Comparison of ENCODE assay signal across 8 mouse cellular contexts in the genomic region with DNA sequence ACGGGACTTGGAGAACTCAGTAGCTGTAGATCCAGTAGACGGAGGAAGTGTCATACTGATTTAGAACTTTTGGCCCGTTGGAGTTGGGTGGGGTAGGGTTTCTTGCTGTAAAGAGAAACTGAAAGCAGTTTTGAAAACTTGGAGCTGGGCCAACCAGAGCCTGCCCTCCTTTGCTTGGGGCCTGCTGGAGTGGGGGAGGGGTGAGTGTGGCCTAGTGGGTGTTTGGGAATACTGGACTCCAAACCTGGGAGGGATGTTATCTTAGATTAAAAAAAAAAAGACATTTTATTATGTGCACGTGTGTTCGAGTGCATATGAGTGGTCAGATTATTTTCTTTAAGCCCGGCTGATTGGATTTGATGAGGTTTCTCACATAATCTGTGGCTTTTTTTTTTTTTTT. TPM values are rescaled to one million over a fixed set of nuclear protein-coding genes. Genes with fewer than 3 reads are reported as not detected.
DNase-seq lines count a peak whose midpoint lies in the region; ATAC-seq and TF ChIP-seq lines count a peak whose summit lies in the region.

No protein-coding gene starts in this region.

- intact Hi-C loops in left cerebral cortex, postnatal 4 days (cut with DNase I) = loop anchor here (5.0 kb wide), 1 partner anchor 73 kb away; no protein-coding TSS in a partner anchor

- peaks cover 19% of the 10 kb centered on the region; the same call in 1 of the 2 replicates for H3K4me1 ChIP-seq in forebrain, postnatal 0 days (ENCODE audit: insufficient read depth)
- peaks cover 29% of the 10 kb centered on the region for H3K4me1 ChIP-seq in hindbrain, embryonic 14.5 days (replicated peaks; ENCODE audit: control insufficient read depth, insufficient read depth, low read length)
- H3K4me1 ChIP-seq in midbrain, embryonic 13.5 days (replicated peaks) = peaks cover 33% of the 10 kb centered on the region
- peaks cover 17% of the 10 kb centered on the region for H3K4me1 ChIP-seq in stomach, embryonic 14.5 days (ENCODE audit: control insufficient read depth, insufficient read depth, low read length)

- ATAC-seq in forebrain, postnatal 0 days = no peak
- no peak for ATAC-seq in hindbrain, embryonic 14.5 days (ENCODE audit: low FRiP score)
- no peak for ATAC-seq in midbrain, embryonic 13.5 days
- ATAC-seq in stomach, embryonic 14.5 days (ENCODE audit: insufficient number of reproducible peaks, insufficient read depth, low FRiP score, low read depth) = no peak

- H3K9me3 ChIP-seq in forebrain, postnatal 0 days (ENCODE audit: low read length) = no peaks in the 10 kb centered on the region
- no peaks in the 10 kb centered on the region for H3K9me3 ChIP-seq in hindbrain, embryonic 14.5 days (ENCODE audit: control insufficient read depth, low read length)
- H3K9me3 ChIP-seq in midbrain, embryonic 13.5 days = no peaks in the 10 kb centered on the region
- H3K9me3 ChIP-seq in stomach, embryonic 14.5 days (ENCODE audit: control insufficient read depth, low read depth, low read length) = no peaks in the 10 kb centered on the region

- H3K4me2 ChIP-seq in forebrain, postnatal 0 days (ENCODE audit: low read depth) = no peak overlapping the region
- H3K4me2 ChIP-seq in hindbrain, embryonic 14.5 days (replicated peaks) = peak overlapping the region; percentile 28
- peak overlapping the region; percentile 26; the same call in 1 of the 2 replicates for H3K4me2 ChIP-seq in midbrain, embryonic 13.5 days (replicated peaks)
- peak overlapping the region; percentile 26 for H3K4me2 ChIP-seq in stomach, embryonic 14.5 days (replicated peaks; ENCODE audit: low read depth, low read length)

- TF ChIP-seq POLR2A in brain, embryonic 14.5 days (IDR thresholded peaks at IDR 0.05; ENCODE audit: borderline replicate concordance, extremely low read depth, insufficient read depth, insufficient read length, poor library complexity, severe bottlenecking) = no peak

- H3K4me3 ChIP-seq in forebrain, postnatal 0 days (ENCODE audit: low read depth, low read length) = no peak overlapping the region
- H3K4me3 ChIP-seq in hindbrain, embryonic 14.5 days (replicated peaks; ENCODE audit: low read length) = no peak overlapping the region
- H3K4me3 ChIP-seq in midbrain, embryonic 13.5 days (replicated peaks) = no peak overlapping the region
- H3K4me3 ChIP-seq in stomach, embryonic 14.5 days (ENCODE audit: low read depth, low read length) = no peak overlapping the region

- 29% methylated on average over 6 of the region's 6 CpGs for WGBS in forebrain, postnatal 0 days
- 50% methylated on average over 6 of the region's 6 CpGs for WGBS in hindbrain, embryonic 14.5 days
- WGBS in midbrain, embryonic 13.5 days = 42% methylated on average over 6 of the region's 6 CpGs
- WGBS in stomach, embryonic 14.5 days = 24% methylated on average over 6 of the region's 6 CpGs

- no peak overlapping the region for H3K9ac ChIP-seq in forebrain, postnatal 0 days
- no peak overlapping the region for H3K9ac ChIP-seq in hindbrain, embryonic 14.5 days
- H3K9ac ChIP-seq in midbrain, embryonic 13.5 days (replicated peaks) = no peak overlapping the region
- H3K9ac ChIP-seq in stomach, embryonic 14.5 days (replicated peaks; ENCODE audit: low read depth, low read length) = no peak overlapping the region

- peak; percentile 52 for DNase-seq in layer of hippocampus, adult 11-12 months (ENCODE audit: low spot score)
- DNase-seq in layer of hippocampus, adult 9-10 months (ENCODE audit: low spot score) = no peak
- DNase-seq in brain, embryonic 14.5 days (ENCODE audit: low read depth) = peak; percentile 80
- DNase-seq in forebrain, postnatal 0 days = peak; percentile 37
- peak; percentile 44 for DNase-seq in hindbrain, embryonic 14.5 days (ENCODE audit: low spot score)
- DNase-seq in left cerebral cortex, postnatal 4 days = peak; percentile 78

- H3K27me3 ChIP-seq in forebrain, postnatal 0 days (ENCODE audit: insufficient read depth, low read length) = no peaks in the 10 kb centered on the region
- H3K27me3 ChIP-seq in hindbrain, embryonic 14.5 days (ENCODE audit: control insufficient read depth, insufficient read depth, low read length) = no peaks in the 10 kb centered on the region
- no peaks in the 10 kb centered on the region for H3K27me3 ChIP-seq in midbrain, embryonic 13.5 days
- H3K27me3 ChIP-seq in stomach, embryonic 14.5 days (ENCODE audit: control insufficient read depth, insufficient read depth, low read length) = no peaks in the 10 kb centered on the region

- H3K36me3 ChIP-seq in forebrain, postnatal 0 days (ENCODE audit: insufficient read depth) = no peaks in the 10 kb centered on the region
- H3K36me3 ChIP-seq in hindbrain, embryonic 14.5 days (replicated peaks; ENCODE audit: control insufficient read depth, insufficient read depth) = no peaks in the 10 kb centered on the region
- no peaks in the 10 kb centered on the region for H3K36me3 ChIP-seq in midbrain, embryonic 13.5 days
- no peaks in the 10 kb centered on the region for H3K36me3 ChIP-seq in stomach, embryonic 14.5 days (ENCODE audit: control insufficient read depth, insufficient read depth, low read length)

- no peak for TF ChIP-seq CTCF in brain, embryonic 14.5 days (IDR thresholded peaks at IDR 0.05; ENCODE audit: borderline replicate concordance, extremely low read depth, insufficient read depth, insufficient read length)
- no peak for TF ChIP-seq CTCF in forebrain, postnatal 0 days (IDR thresholded peaks at IDR 0.05; ENCODE audit: low read depth)

- H3K27ac ChIP-seq in forebrain, postnatal 0 days (ENCODE audit: low read depth, low read length) = no peak overlapping the region
- H3K27ac ChIP-seq in hindbrain, embryonic 14.5 days = no peak overlapping the region
- no peak overlapping the region for H3K27ac ChIP-seq in midbrain, embryonic 13.5 days
- H3K27ac ChIP-seq in stomach, embryonic 14.5 days (ENCODE audit: low read length) = peak overlapping the region; percentile 30; the same call in 1 of the 2 replicates

RNA-seq across cellular contexts. Expression of a gene that starts 3.2 kb away (rescaled TPM):
- 12.5 and 13.1 TPM in 2 replicates for polyA plus RNA-seq in brain, embryonic 14.5 days (2012; rRNA removed)
- 19.7 and 20.9 TPM in 2 replicates for total RNA-seq in forebrain, postnatal 0 days (2014; rRNA removed)
- 1.7 and 2.4 TPM in 2 replicates for polyA plus RNA-seq in forebrain, postnatal 0 days (2015; fragmentation: Nextera tagmentation; extraction: Ambion mirVana)
- polyA plus RNA-seq in hindbrain, embryonic 14.5 days (2014; fragmentation: Nextera tagmentation; extraction: Ambion mirVana) = 8.2 and 8.5 TPM in 2 replicates
- total RNA-seq in left cerebral cortex, postnatal 4 days (2021) = 10 to 100 TPM; 14.2 to 14.4 TPM
- polyA plus RNA-seq in midbrain, embryonic 13.5 days (2015; fragmentation: Nextera tagmentation; extraction: Ambion mirVana) = 5.0 and 7.6 TPM in 2 replicates
- 7.8 and 8.4 TPM in 2 replicates for polyA plus RNA-seq in stomach, embryonic 14.5 days (2014; fragmentation: Nextera tagmentation; extraction: Ambion mirVana)

RNA-seq across cellular contexts. Expression of a gene that starts 30.6 kb away (rescaled TPM):
- 0.03 TPM in 1 of 2 replicates, not detected in the other for polyA plus RNA-seq in brain, embryonic 14.5 days (2012; rRNA removed)
- not detected in 2 replicates for total RNA-seq in forebrain, postnatal 0 days (2014; rRNA removed)
- polyA plus RNA-seq in forebrain, postnatal 0 days (2015; fragmentation: Nextera tagmentation; extraction: Ambion mirVana) = 0.14 and 0.41 TPM in 2 replicates
- polyA plus RNA-seq in hindbrain, embryonic 14.5 days (2014; fragmentation: Nextera tagmentation; extraction: Ambion mirVana) = 0.48 and 0.60 TPM in 2 replicates
- not detected for total RNA-seq in left cerebral cortex, postnatal 4 days (2021)
- polyA plus RNA-seq in midbrain, embryonic 13.5 days (2015; fragmentation: Nextera tagmentation; extraction: Ambion mirVana) = 0.42 and 0.63 TPM in 2 replicates
- 0.48 and 0.86 TPM in 2 replicates for polyA plus RNA-seq in stomach, embryonic 14.5 days (2014; fragmentation: Nextera tagmentation; extraction: Ambion mirVana)
